Mouse (Mus musculus) limb, embryonic 11.5 days (tissue): ENCODE results near the gene Helq. TPM values are rescaled to one million over a fixed set of nuclear protein-coding genes. Genes with fewer than 3 reads are reported as not detected.
A peak's percentile ranks its signal among the peaks of the same experiment; 100 is the strongest.

Experiments used
- ATAC-seq: fragments of 200-750 bp; cut with Nextera tagmentation; 2 replicates; pipeline ENCODE4 v1.8.0; 2017; ENCODE audit warnings: low read depth; ENCODE audit not compliant: insufficient number of reproducible peaks, low FRiP score, low TSS enrichment
- DNase-seq: peaks from one replicate; pipeline ENCODE4 v3.0.0-alpha.2; 2015; ENCODE audit warnings: low spot score
- H3K27ac ChIP-seq: fragments of 300-500 bp; sonication (generic); replicated peaks from 2 replicates; pipeline ENCODE4 v1.5.1; 2014; ENCODE audit warnings: low read depth, mild to moderate bottlenecking, low read length
- H3K27me3 ChIP-seq: fragments of 300-500 bp; sonication (generic); 2 replicates; pipeline ENCODE4 v1.6.1; 2014; ENCODE audit warnings: mild to moderate bottlenecking, low read length, mixed read lengths; ENCODE audit not compliant: control insufficient read depth, insufficient read depth
- H3K36me3 ChIP-seq: fragments of 300-500 bp; sonication (generic); 2 replicates; pipeline ENCODE4 v1.6.1; 2014; ENCODE audit warnings: mild to moderate bottlenecking, low read length, moderate library complexity, mixed read lengths; ENCODE audit not compliant: control insufficient read depth, insufficient read depth
- H3K4me1 ChIP-seq: fragments of 300-500 bp; sonication (generic); 2 replicates; pipeline ENCODE4 v1.6.1; 2014; ENCODE audit warnings: low read length, mixed read lengths; ENCODE audit not compliant: control insufficient read depth, insufficient read depth
- H3K4me2 ChIP-seq: fragments of 300-500 bp; sonication (generic); 2 replicates; pipeline ENCODE4 v1.6.1; 2014; ENCODE audit warnings: low read depth, mild to moderate bottlenecking, moderate library complexity; ENCODE audit not compliant: severe bottlenecking
- H3K4me3 ChIP-seq: fragments of 300-500 bp; sonication (generic); 2 replicates; pipeline ENCODE4 v1.5.1; 2014; ENCODE audit warnings: low read depth, low read length
- H3K9ac ChIP-seq: fragments of 300-500 bp; sonication (generic); 2 replicates; pipeline ENCODE4 v1.6.1; 2014; ENCODE audit warnings: mild to moderate bottlenecking, low read length
- H3K9me3 ChIP-seq: fragments of 300-500 bp; sonication (generic); 2 replicates; pipeline ENCODE4 v1.6.1; 2016; ENCODE audit warnings: low read length; ENCODE audit not compliant: control insufficient read depth
- WGBS: fragments of 180-500 bp; shearing (Covaris S2); extraction: QIAGEN DNeasy Blood & Tissue Kit; methylation state at CpG from one replicate; pipeline ENCODE4 v1.1.7; 2014; 5-methylcytosine and 5-hydroxymethylcytosine counted together
- polyA plus RNA-seq: library from polyadenylated mRNA; unstranded; fragments of >200 nt; fragmentation: Nextera tagmentation; extraction: Ambion mirVana; gene quantifications from 2 replicates; pipeline ENCODE4 v1.2.1, GENCODE M21; 2014

The Helq gene
- polyA plus RNA-seq, 1 experiment from 2014 or later: 25.3 TPM

DNA sequence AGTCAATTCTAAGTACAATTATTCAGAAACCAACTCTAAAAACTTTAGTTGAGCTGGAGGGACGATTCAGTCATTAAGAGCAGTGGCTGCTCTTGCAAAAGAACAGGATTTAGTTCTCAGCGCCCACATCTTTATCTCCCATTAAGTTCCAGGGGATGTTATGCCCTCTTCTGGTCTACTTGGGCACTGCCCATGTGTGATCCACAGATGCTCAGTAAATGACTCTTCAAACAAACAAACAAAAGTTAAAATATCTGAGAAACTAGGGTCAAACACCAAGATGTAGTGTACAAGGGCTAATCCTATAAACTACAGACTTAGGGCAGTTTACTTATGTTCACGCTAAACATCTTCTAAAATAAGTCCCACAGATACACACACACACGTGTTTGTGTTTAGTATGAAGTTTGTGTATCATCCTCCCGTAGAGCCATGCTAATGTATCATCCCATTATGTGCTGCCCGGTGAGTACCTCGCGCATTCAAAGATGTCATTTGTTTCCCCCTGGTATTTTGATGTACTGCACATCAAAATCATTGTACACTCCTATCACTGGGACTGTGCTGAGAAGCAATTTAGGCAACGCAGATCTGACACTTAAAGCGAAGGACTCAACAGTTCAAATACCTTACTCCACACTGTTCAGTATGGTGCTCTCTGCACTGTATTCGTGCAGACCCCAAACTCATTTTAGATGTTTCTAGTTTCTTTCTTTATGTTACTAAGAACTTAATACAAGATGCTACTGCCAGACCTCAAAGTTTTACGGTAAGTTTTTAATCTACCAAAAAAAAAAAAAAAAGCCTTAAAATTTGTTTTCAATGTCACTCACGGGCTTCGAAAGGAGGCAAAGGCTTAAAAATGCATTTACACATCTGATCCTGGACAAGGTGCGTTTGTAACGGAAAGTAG is 21.4 kb upstream of the Helq start:
- H3K4me2 ChIP-seq: peak overlapping the region; percentile 65
- DNase-seq (no peak), ATAC-seq (no peak)
- peak overlapping the region; percentile 72 for H3K4me3 ChIP-seq
- no peaks in the 10 kb centered on the region for H3K4me1 ChIP-seq
- H3K9me3 ChIP-seq: no peaks in the 10 kb centered on the region
- peak overlapping the region; percentile 96 for H3K9ac ChIP-seq
- H3K36me3 ChIP-seq: 0 out of 2 replicates have a peak, but pooled peaks cover 2% of the 10 kb centered on the region
- H3K27ac ChIP-seq: peak overlapping the region; percentile 80
- 31% methylated on average over 16 of the region's 16 CpGs for WGBS
- no peaks in the 10 kb centered on the region for H3K27me3 ChIP-seq

DNA sequence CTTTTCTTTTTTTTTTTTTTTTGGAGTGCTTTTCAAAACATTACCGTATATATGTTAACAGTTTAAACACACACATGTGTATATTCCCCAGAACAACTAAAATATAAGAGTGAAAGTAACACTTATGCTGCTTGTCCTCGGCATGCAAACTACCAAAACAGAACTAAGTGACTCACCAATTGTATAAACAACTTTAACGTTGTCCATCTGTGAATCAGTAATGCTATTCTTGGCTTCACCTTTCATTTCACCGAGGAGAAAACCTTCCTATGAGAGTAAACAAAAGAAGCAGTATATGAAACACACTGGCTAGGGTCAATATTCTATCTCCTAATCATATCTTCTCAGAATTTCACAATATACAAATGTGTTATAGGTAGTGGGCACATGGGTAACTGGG is 19.9 kb upstream of the Helq start:
- Histone ChIP-seq H3K4me3 (no peak overlapping the region), H3K4me1 (no peaks in the 10 kb centered on the region), H3K4me2 (no peak overlapping the region), H3K9ac (no peak overlapping the region), H3K27me3 (no peaks in the 10 kb centered on the region), H3K9me3 (no peaks in the 10 kb centered on the region), H3K36me3 (0 out of 2 replicates have a peak, but pooled peaks cover 6% of the 10 kb centered on the region), H3K27ac (no peak overlapping the region)
- no peak for DNase-seq
- 85% methylated on average over 4 of the region's 4 CpGs for WGBS
- ATAC-seq: no peak

DNA sequence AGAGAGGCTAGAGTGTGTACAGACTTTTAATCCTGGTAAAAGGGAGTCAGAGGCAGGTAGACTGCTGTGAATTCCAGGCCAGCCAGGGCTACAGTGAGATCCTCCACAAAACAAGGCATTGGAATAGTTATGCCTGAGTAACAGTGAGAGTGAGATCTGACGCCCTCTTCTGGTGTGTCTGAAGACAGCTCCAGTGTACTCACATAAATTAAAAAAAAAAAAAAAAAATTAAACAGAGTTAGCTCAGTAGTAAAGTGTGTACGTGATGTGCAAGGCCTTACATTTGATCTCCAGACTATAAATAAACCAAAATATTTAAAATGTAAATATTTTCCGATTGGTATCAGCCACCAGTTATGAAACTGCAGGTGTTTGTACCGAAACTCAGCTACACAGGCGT is 4.3 kb downstream of the Helq start:
- ATAC-seq: no peak
- Histone ChIP-seq H3K9me3 (no peaks in the 10 kb centered on the region), H3K4me2 (no peak overlapping the region), H3K4me3 (no peak overlapping the region), H3K27me3 (no peaks in the 10 kb centered on the region), H3K27ac (no peak overlapping the region), H3K4me1 (peaks cover 7% of the 10 kb centered on the region; the same call in 1 of the 2 replicates), H3K9ac (no peak overlapping the region), H3K36me3 (peaks cover 2% of the 10 kb centered on the region; the same call in 1 of the 2 replicates)
- no peak for DNase-seq
- WGBS: 84% methylated on average over 5 of the region's 5 CpGs

DNA sequence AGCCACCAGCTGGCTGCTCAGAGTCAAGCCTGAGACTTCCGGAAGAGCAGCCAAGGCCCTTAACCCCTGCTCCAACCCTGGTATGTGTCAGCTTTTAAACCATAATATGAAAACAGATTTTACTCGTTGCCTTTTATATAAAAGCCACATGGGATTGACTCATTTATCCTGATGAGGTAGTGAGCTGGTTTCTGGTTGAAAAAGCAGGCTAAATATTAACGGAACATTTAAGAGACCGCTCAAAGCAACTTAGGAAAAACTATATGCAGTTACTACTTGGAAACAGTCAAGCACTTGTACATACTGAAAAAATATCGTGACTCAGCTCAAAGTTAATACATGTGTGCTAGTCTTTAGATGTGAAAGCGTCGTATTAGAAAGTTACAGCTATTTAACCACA is 6.1 kb downstream of the Helq start:
- H3K27me3 ChIP-seq: no peaks in the 10 kb centered on the region
- DNase-seq: no peak
- H3K9ac ChIP-seq: no peak overlapping the region
- H3K36me3 ChIP-seq: peaks cover 2% of the 10 kb centered on the region; the same call in 1 of the 2 replicates
- no peak overlapping the region for H3K4me2 ChIP-seq
- no peak overlapping the region for H3K27ac ChIP-seq
- H3K4me3 ChIP-seq: no peak overlapping the region
- 92% methylated on average over 7 of the region's 7 CpGs for WGBS
- peaks cover 1% of the 10 kb centered on the region; the same call in 1 of the 2 replicates for H3K4me1 ChIP-seq
- no peak for ATAC-seq
- H3K9me3 ChIP-seq: no peaks in the 10 kb centered on the region

DNA sequence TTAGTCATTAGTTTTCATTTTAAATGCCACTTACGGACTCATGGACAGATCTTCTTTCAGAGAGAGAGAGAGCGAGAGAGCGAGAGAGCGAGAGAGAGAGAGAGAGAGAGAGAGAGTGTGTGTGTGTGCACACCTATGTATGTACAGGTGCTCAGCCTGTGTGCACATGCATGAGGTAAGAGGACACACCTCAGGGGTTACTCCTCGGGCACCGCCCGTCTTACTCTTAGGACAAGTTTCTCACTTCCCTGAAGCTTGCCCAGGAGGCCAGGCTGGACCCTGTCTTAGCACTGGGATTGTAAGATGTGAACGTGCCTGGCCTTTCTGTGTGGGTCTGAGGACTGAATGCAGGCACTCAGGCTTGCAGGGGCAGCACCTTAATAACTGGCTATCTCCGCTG is 10.9 kb downstream of the Helq start:
- no peak overlapping the region for H3K4me2 ChIP-seq
- no peak overlapping the region for H3K27ac ChIP-seq
- peaks cover 9% of the 10 kb centered on the region; the same call in 1 of the 2 replicates for H3K36me3 ChIP-seq
- H3K9me3 ChIP-seq: no peaks in the 10 kb centered on the region
- no peaks in the 10 kb centered on the region for H3K4me1 ChIP-seq
- DNase-seq: no peak
- no peak overlapping the region for H3K9ac ChIP-seq
- no peak for ATAC-seq
- WGBS: 95% methylated on average over 9 of the region's 9 CpGs
- H3K27me3 ChIP-seq: no peaks in the 10 kb centered on the region
- H3K4me3 ChIP-seq: no peak overlapping the region

DNA sequence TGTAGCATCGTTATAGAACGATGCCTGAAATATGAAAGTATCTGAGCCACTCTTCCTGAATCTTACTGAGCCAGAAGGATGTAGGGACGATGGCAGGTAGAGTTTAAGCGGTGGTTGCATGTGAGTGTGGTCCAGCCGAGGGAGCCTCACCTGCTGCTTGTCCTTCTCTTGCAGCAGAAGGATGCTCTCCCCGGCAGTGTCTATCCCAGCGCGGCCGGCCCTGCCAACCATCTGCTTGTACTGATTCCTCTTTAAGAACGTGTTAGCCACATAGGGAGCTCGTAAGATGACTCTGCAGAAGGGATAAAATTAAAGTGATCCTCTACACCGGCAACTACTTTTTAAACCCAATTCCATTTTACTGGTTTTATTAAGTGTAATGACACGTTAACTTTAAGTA is 19.4 kb downstream of the Helq start:
- H3K36me3 ChIP-seq: peaks cover 10% of the 10 kb centered on the region; the same call in 1 of the 2 replicates
- ATAC-seq: no peak
- no peaks in the 10 kb centered on the region for H3K27me3 ChIP-seq
- H3K9ac ChIP-seq: no peak overlapping the region
- no peak overlapping the region for H3K4me3 ChIP-seq
- H3K4me2 ChIP-seq: no peak overlapping the region
- no peak overlapping the region for H3K27ac ChIP-seq
- H3K9me3 ChIP-seq: no peaks in the 10 kb centered on the region
- no peak for DNase-seq
- H3K4me1 ChIP-seq: no peaks in the 10 kb centered on the region
- WGBS: 93% methylated on average over 13 of the region's 13 CpGs

DNA sequence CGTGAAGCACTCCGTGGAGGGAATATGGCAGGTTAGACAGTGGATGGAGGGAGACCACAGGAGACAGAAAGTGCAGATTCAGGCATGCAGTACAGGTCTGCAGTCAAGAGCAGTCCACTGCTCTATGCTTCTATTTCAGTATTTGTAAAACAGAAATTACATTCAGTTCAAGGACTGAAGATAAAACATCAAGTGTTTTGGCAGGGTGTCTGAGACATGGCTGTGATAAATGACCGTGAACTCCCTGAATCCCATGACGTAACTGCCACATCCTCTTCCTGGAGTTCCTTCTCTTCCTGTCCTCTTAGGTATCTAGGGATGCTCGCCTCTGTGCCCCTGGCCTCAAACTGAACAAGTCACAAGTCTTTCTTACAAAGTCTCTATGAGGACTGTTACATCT is 21.5 kb downstream of the Helq start:
- no peak overlapping the region for H3K4me2 ChIP-seq
- H3K4me1 ChIP-seq: no peaks in the 10 kb centered on the region
- no peaks in the 10 kb centered on the region for H3K9me3 ChIP-seq
- H3K9ac ChIP-seq: no peak overlapping the region
- WGBS: 91% methylated on average over 5 of the region's 5 CpGs
- ATAC-seq (no peak), DNase-seq (no peak)
- no peak overlapping the region for H3K4me3 ChIP-seq
- H3K36me3 ChIP-seq: peaks cover 9% of the 10 kb centered on the region
- H3K27ac ChIP-seq: no peak overlapping the region
- H3K27me3 ChIP-seq: no peaks in the 10 kb centered on the region

DNA sequence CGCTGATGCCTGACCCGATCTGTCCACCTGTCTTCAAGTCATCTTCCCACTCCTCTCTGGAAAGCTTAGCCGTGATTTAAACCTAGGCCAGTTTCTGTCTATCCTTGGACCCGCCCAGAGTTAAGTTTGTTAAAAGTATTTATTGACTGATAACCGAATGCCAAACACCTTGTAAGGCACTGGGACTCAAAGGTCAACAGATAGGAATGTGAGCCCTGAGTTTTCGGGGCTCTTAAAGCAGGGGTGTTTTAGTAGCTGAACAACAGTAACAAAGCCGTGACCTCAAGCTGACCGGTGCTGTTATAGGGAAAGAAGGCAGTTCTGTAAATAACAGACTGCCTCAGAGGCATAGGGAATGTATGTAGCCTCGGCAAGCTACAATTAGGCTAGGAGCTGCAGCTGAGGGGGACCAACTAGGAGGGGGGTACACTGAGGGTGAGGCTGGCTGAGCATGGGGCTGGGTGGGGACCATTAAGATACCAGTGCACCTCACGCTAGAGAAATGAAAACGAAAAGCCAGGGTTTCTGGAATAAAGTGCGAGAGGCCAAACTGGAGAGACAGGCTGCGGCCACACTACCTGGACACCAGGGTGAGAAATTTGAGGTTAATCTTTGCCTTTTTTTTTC is 22.5 kb downstream of the Helq start:
- Histone ChIP-seq H3K27me3 (no peaks in the 10 kb centered on the region), H3K27ac (no peak overlapping the region), H3K9me3 (no peaks in the 10 kb centered on the region), H3K36me3 (peaks cover 11% of the 10 kb centered on the region), H3K9ac (no peak overlapping the region), H3K4me2 (no peak overlapping the region), H3K4me3 (no peak overlapping the region), H3K4me1 (no peaks in the 10 kb centered on the region)
- ATAC-seq (no peak), DNase-seq (no peak)
- WGBS: 91% methylated on average over 13 of the region's 13 CpGs
